Mouse (Mus musculus) bone marrow, adult 2 months (tissue): ENCODE measurements around the gene Cdh1. TPM values are rescaled to one million over a fixed set of nuclear protein-coding genes. Genes with fewer than 3 reads are reported as not detected.

Experiments
- H3K27ac ChIP-seq: fragments of 200-500 bp; 2 replicates; pipeline ENCODE4 v1.5.1; 2012; ENCODE audit warnings: low read depth, mild to moderate bottlenecking, control low read depth, inconsistent platforms, low read length; ENCODE audit not compliant: control insufficient read depth, poor library complexity, insufficient read depth
- H3K4me1 ChIP-seq: fragments of 200-500 bp; 2 replicates; pipeline ENCODE4 v1.6.1; 2011; ENCODE audit warnings: low read length; ENCODE audit not compliant: control insufficient read depth, insufficient read depth
- H3K4me3 ChIP-seq: fragments of 200-500 bp; replicated peaks from 2 replicates; pipeline ENCODE3; 2011; ENCODE audit warnings: mild to moderate bottlenecking, low read depth, low read length, control low read depth; ENCODE audit not compliant: control insufficient read depth
- CTCF ChIP-seq: fragments of 200-500 bp; IDR thresholded peaks from 2 replicates; pipeline ENCODE4 v1.5.1; 2011; ENCODE audit warnings: low read length, control low read depth; ENCODE audit not compliant: control insufficient read depth, insufficient read depth
- POLR2A ChIP-seq: fragments of 200-500 bp; IDR thresholded peaks from 2 replicates; pipeline ENCODE4 v1.6.1; 2011; ENCODE audit warnings: low read depth, mild to moderate bottlenecking, control low read depth, low read length, borderline replicate concordance; ENCODE audit not compliant: control insufficient read depth
- WGBS: fragments of 180-500 bp; shearing (Covaris S2); methylation state at CpG from one replicate; pipeline ENCODE4 v1.1.7; 2018; 5-methylcytosine and 5-hydroxymethylcytosine counted together
- polyA plus RNA-seq: library from polyadenylated mRNA; stranded (reverse); fragments of >200 nt; gene quantifications from 2 replicates; pipeline ENCODE4 v1.2.4, GENCODE M21; 2011; ENCODE audit warnings: low replicate concordance; ENCODE audit not compliant: missing spikeins, insufficient read depth, insufficient read length

Gene Cdh1
- 0.22 and 6.8 TPM in 2 replicates for polyA plus RNA-seq

DNA sequence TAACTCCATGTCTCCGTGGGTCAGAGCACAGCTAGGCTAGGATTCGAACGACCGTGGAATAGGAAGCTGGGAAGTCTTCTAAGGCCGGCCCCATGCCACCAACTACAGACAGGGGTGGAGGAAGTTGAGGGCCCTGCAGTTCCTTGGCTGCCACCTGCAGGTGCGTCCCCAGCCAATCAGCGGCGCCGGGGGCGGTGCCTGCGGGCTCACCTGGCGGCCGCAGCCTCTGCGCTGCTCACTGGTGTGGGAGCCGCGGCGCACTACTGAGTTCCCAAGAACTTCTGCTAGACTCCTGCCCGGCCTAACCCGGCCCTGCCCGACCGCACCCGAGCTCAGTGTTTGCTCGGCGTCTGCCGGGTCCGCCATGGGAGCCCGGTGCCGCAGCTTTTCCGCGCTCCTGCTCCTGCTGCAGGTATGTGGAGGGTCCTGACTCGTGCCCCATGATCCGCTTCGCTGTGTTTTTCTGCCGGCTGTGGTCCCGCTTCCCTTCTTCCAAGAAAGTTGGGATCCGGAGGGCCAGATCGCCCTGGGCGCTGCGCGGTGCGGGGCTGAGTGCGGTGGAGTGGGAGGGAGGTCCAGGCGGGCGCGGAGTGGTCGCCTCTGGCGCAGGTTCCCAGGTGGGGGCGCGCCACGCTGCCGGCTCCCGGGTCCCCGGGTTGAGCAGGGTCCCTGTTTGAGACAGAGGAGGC is at the start of gene Cdh1:
Gene Cdh1, plus strand, starts transcription at position 221 of the 689 bp plus-strand sequence.
- peak within 1 kb of the TSS; percentile 39 for H3K4me3 ChIP-seq
- TF ChIP-seq CTCF, result no peak
- TF ChIP-seq POLR2A, result no peak
- no peak within 1 kb of the TSS for H3K27ac ChIP-seq

DNA sequence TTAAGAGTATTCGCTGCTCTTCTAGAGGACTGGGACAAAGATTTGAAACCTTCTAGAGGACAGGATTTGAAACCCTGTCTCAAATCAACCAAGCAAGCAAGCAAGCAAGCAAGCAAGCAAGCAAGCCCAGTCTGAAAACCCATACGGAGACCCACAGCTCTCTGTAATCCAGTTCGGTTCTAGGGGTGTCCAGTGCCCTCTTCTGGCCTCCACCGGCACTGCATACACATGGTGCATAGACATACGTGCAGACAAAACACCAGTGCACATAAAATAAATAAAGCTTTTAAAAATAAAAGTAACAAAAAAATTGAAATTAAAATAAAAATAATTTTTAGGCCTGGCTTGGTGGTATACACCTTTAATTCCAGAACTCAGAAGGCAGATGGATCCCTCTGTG is 49.1 kb upstream of the Cdh1 start:
- TF ChIP-seq POLR2A, result no peak
- peak; percentile 15; the same call in 1 of the 2 replicates for TF ChIP-seq CTCF
- WGBS, result 92% methylated on average over 5 of the region's 5 CpGs
- Histone ChIP-seq H3K27ac (no peak overlapping the region), H3K4me1 (no peaks in the 10 kb centered on the region; the same call in 1 of the 2 replicates), H3K4me3 (no peak overlapping the region)

More for the DNA sequence above, at the start of gene Cdh1:
- WGBS, result 1% methylated on average over 53 of the region's 53 CpGs
- no peaks in the 10 kb centered on the region; the same call in 1 of the 2 replicates for H3K4me1 ChIP-seq

DNA sequence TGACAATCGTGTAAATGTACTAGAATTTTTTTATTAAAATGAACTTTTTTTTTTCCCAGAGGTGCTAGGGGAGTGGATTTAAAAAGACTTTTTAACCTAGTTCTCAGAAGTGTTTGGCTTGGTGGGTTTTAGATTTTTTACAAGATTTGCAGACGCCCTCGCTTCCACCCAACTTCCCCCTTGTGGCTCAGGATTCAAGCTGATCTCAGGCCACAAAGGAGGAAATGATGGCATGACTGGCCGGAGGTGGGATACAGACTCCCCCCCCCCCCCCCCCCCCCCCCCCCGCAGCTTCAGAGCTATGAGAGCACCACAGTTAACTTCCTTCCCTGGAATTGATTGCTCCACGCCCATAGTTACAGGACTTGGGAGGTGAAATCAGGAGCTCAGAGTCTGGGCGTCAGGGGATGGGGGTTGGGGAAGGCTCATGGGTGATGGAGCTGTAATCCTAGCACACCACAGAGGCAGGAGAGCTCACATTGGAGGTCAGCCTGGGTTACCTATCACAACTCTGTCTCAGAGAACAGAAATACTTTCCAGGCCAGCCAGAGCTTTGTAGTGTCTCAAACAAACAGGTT is 47.0 kb upstream of the Cdh1 start:
- Histone ChIP-seq H3K4me1 (peaks cover 2% of the 10 kb centered on the region; the same call in 1 of the 2 replicates), H3K4me3 (no peak overlapping the region), H3K27ac (no peak overlapping the region)
- 2% methylated on average over 7 of the region's 7 CpGs for WGBS
- no peak for TF ChIP-seq POLR2A
- no peak for TF ChIP-seq CTCF

DNA sequence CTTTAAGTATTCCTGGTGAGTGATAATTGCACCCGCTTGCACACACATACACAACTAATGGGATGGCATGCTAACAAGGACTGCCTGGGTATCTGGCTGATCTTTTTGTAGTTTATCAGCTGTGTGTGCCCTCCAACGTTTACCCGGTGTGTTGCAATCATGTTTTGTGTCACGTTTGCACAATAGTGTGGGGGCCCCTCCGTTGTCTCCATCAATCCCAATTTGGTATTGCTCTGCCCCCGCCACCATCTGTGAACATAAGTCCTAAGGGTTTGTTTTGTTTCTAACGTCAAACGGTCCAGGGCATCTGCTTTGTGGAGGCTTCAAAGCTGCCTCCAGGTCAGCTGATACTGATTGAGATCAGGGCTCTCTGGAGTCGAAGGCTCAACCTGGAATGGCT is 43.3 kb upstream of the Cdh1 start:
- TF ChIP-seq POLR2A, result no peak
- TF ChIP-seq CTCF, result no peak
- no peak overlapping the region for H3K27ac ChIP-seq
- peaks cover 6% of the 10 kb centered on the region; the same call in 1 of the 2 replicates for H3K4me1 ChIP-seq
- H3K4me3 ChIP-seq, result no peak overlapping the region
- 34% methylated on average over 9 of the region's 9 CpGs for WGBS

DNA sequence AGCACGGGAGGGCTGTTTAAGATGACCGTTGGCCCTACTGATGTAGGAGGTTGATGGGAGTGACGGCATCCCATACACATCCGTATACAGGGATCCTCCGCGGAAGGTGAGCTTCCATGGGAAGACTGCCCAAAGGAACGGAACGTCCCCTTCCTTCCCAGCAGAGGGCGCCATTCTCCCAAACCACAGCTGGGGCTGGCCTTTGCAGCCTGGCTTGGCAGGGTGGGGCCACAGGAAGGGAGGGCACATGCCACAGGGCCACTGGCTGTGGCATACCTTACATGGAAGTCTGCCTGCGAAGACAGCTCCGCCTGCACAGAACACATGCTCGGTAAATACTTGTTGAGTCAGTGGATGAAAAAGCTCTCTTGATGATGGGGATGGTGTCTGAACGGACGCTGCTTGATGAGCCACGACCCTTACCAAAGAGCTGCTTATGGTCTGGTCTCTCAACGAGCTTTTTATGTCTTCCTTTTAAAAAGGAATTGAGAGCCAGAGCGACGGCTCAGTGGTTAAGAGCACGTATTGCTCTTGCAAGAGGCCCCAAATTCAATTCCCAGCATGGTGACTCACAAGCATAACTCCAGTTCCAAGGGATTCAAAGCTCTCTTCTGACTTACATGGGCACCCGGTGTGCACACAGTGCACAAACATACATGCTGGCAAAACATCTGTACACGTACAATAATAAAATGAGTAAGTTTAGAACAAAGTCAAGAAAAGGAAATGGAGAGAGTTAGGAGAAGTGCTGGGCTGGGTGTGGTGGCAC is 41.9 kb upstream of the Cdh1 start:
- no peak overlapping the region for H3K4me3 ChIP-seq
- 21% methylated on average over 21 of the region's 21 CpGs for WGBS
- H3K27ac ChIP-seq, result no peak overlapping the region
- H3K4me1 ChIP-seq, result peaks cover 6% of the 10 kb centered on the region; the same call in 1 of the 2 replicates
- TF ChIP-seq POLR2A (no peak), CTCF (peak; percentile 83)

DNA sequence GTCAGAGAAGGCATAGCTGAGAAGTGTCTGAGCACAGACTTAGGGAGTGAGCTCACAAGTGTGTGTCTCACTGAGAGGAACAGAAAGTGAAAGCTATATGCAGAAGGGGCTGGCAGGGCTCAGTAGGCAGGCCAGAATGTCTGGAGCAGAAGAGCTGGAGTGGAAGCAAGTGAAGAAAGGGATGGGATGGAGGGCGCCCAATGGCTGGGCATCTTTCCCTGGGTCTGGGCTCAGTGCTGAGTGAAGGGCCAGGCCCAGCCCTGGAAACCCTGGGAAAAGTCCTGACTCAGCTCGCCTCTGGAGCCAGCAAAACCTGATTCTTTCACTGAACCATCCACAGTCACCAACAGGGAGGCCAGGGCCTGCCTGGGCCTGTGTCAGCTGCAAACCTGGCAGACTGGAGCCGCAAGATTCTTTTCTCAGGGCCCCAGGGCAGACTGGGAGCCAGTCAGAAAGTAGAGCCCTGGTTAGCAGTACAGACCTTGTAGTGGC is 39.4 kb upstream of the Cdh1 start:
- TF ChIP-seq POLR2A (no peak), CTCF (no peak)
- 70% methylated on average over 3 of the region's 3 CpGs for WGBS
- no peak overlapping the region; the same call in 1 of the 2 replicates for H3K27ac ChIP-seq
- peaks cover 6% of the 10 kb centered on the region; the same call in 1 of the 2 replicates for H3K4me1 ChIP-seq
- H3K4me3 ChIP-seq, result no peak overlapping the region

DNA sequence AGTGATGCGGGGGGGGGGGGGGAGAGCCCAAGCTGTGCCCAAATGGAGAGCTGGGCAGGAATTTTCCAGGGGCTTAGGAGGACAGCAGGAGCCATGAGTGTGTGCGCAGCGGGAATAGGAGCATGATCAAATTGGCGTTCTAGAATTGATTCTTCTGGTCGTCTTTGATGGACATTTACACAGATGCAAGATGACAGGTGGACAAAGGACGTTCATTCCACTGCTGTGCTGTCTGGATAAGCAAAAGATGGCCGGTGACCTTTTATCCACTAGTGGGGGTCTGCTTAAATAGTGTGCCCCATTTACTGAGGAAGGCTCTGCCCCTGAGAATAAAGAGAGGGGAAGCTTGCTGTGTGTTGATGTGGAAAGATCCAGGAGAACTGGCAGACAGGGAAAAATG is 34.1 kb upstream of the Cdh1 start:
- TF ChIP-seq POLR2A (no peak), CTCF (no peak)
- H3K27ac ChIP-seq, result no peak overlapping the region; the same call in 1 of the 2 replicates
- H3K4me1 ChIP-seq, result no peaks in the 10 kb centered on the region
- no peak overlapping the region for H3K4me3 ChIP-seq
- WGBS, result 84% methylated on average over 7 of the region's 7 CpGs

DNA sequence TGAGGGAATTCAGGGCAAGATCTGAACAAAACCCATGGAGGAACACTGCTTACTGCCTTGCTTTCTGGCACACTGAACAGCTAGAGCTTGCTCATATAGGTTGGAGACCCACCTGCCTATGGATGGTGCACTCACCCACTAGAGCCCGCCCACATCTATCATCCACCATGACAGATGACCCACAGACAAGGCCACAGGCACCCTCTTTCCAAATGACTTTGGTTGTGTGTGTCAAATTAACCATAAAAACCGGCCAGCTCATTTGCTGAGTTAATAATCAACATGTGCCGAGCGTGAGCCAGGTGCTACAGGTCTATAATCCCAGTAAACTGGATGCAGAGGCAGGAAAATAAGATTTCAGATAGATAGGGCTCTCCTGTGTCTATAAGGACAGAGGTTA is 32.8 kb upstream of the Cdh1 start:
- TF ChIP-seq CTCF (no peak), POLR2A (no peak)
- Histone ChIP-seq H3K27ac (no peak overlapping the region), H3K4me3 (no peak overlapping the region), H3K4me1 (peaks cover 2% of the 10 kb centered on the region; the same call in 1 of the 2 replicates)
- WGBS, result 86% methylated on average over 4 of the region's 4 CpGs
